Mouse (Mus musculus): ENCODE data around the gene Trim27. TPM values are rescaled to one million over a fixed set of nuclear protein-coding genes. Genes with fewer than 3 reads are reported as not detected.

Trim27 gene
- polyA plus RNA-seq (2014; fragmentation: Nextera tagmentation; extraction: Ambion mirVana), result 148 and 160 TPM in 2 replicates

DNA sequence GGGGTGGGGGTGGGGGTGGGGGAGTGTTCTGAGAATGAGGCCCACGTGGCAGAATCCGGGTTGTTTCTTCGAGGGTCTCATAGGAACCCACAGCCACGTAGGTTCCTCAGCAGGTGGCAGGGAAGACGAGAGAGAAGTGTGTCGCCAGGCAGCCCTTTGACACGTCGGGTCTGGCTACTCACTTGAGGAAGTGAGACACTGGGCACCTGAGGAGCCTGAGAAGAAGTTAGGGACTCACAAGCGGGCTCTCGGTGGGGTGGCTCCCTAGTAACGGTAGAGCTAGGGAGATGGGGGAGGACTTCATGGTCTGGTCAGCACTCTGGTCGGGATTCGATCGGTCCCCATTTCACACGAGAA lies at the start of gene Trim27:
Trim27 (plus strand) TSS at position 79 of the 357 bp plus-strand sequence.
- Histone ChIP-seq H3K36me3 (replicated peaks; ENCODE audit: control insufficient read depth, insufficient read depth, low read depth, low read length) (peaks cover 6% of the 10 kb centered on the region), H3K4me1 (ENCODE audit: control insufficient read depth, insufficient read depth, low read length) (peaks cover 4% of the 10 kb centered on the region; the same call in 1 of the 2 replicates), H3K9ac (replicated peaks; ENCODE audit: low read length) (peak within 1 kb of the TSS; percentile 95), H3K27me3 (ENCODE audit: control insufficient read depth, insufficient read depth, low read length) (no peaks in the 10 kb centered on the region), H3K27ac (replicated peaks; ENCODE audit: low read depth, low read length) (peak within 1 kb of the TSS; percentile 94), H3K4me3 (ENCODE audit: low read depth, low read length) (peak within 1 kb of the TSS; percentile 100), H3K9me3 (replicated peaks; ENCODE audit: control insufficient read depth, low read length) (no peaks in the 10 kb centered on the region), H3K4me2 (ENCODE audit: low read depth, low read length) (peak within 1 kb of the TSS; percentile 81)
- under 1% methylated on average over 15 of the region's 15 CpGs for WGBS
- DNase-seq (ENCODE audit: low spot score) (no peak), ATAC-seq (replicated peaks; ENCODE audit: insufficient number of reproducible peaks, low FRiP score, low TSS enrichment, low read depth) (peak; percentile 58)

DNA sequence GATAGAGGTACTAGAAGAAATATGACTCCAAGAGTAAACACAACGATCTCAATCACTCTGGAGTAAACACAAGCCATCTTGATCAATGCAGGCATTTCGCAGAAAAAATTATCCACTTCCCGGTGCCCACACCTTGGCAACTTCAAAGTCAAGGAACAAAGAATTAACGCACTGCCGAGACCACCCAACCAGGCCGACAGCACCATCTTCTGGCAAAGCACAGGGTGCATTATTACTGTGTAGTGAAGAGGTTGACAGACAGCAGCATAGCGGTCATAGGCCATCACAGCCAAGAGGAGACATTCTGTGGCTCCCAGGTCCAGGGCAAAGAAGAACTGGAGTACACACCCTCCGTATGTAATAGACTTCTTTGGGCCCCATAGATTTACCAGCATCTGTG lies 36.8 kb upstream of the Trim27 start:
- Histone ChIP-seq H3K4me2 (ENCODE audit: low read depth, low read length) (no peak overlapping the region), H3K4me3 (ENCODE audit: low read depth, low read length) (no peak overlapping the region), H3K27me3 (ENCODE audit: control insufficient read depth, insufficient read depth, low read length) (no peaks in the 10 kb centered on the region), H3K9me3 (replicated peaks; ENCODE audit: control insufficient read depth, low read length) (no peaks in the 10 kb centered on the region), H3K36me3 (replicated peaks; ENCODE audit: control insufficient read depth, insufficient read depth, low read depth, low read length) (no peaks in the 10 kb centered on the region), H3K27ac (replicated peaks; ENCODE audit: low read depth, low read length) (no peak overlapping the region), H3K9ac (replicated peaks; ENCODE audit: low read length) (no peak overlapping the region), H3K4me1 (ENCODE audit: control insufficient read depth, insufficient read depth, low read length) (no peaks in the 10 kb centered on the region)
- ATAC-seq (replicated peaks; ENCODE audit: insufficient number of reproducible peaks, low FRiP score, low TSS enrichment, low read depth) (no peak), DNase-seq (ENCODE audit: low spot score) (no peak)
- 45% methylated on average over 8 of the region's 8 CpGs for WGBS

DNA sequence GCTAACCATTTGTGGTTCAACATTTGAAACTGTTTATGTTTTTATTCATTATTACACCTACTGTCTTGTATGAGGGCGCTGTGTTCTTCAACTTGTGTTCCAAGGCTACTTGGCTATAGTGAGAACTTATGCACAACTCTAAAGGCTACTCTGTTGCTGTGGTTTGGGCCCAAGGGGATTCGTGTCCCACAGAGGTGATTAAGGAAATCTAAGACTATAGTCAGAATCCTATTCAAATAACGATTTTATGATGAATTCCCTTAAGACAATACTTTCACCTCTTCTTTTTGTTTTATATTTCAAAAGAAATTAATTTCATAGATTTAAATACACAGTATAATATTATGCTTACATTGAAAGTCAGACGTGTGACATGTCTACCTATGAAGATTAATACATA lies 33.5 kb upstream of the Trim27 start, which contains the start of gene Olfr1368:
Olfr1368 (minus strand) TSS at position 101 of the 400 bp plus-strand sequence.
- H3K27me3 ChIP-seq (ENCODE audit: control insufficient read depth, insufficient read depth, low read length), result no peaks in the 10 kb centered on the region
- H3K4me1 ChIP-seq (ENCODE audit: control insufficient read depth, insufficient read depth, low read length), result no peaks in the 10 kb centered on the region
- no peak for ATAC-seq (replicated peaks; ENCODE audit: insufficient number of reproducible peaks, low FRiP score, low TSS enrichment, low read depth)
- WGBS, result 78% methylated on average over 4 of the region's 4 CpGs
- no peak within 1 kb of the TSS for H3K27ac ChIP-seq (replicated peaks; ENCODE audit: low read depth, low read length)
- no peaks in the 10 kb centered on the region for H3K9me3 ChIP-seq (replicated peaks; ENCODE audit: control insufficient read depth, low read length)
- DNase-seq (ENCODE audit: low spot score), result no peak
- H3K4me3 ChIP-seq (ENCODE audit: low read depth, low read length), result no peak within 1 kb of the TSS
- H3K4me2 ChIP-seq (ENCODE audit: low read depth, low read length), result no peak within 1 kb of the TSS
- no peak within 1 kb of the TSS for H3K9ac ChIP-seq (replicated peaks; ENCODE audit: low read length)
- H3K36me3 ChIP-seq (replicated peaks; ENCODE audit: control insufficient read depth, insufficient read depth, low read depth, low read length), result no peaks in the 10 kb centered on the region

DNA sequence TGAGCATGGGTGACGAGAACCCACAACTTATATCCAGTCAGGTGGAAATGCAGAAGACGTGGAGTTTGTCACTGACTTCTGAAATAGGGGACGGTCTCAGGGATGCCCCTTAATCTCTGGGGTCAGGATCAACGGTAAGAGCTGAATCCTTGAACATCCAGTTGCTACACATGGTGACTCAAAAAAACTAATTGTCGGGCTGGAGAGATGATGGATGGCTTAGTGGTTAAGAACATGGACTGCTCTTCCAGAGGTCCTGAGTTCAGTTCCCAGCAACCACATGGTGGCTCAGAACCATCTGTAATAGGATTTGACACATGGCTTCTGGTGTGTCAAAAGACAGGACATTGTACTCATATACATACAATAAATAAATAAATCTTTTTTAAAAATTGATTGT lies 23.4 kb upstream of the Trim27 start:
- no peak overlapping the region for H3K27ac ChIP-seq (replicated peaks; ENCODE audit: low read depth, low read length)
- H3K36me3 ChIP-seq (replicated peaks; ENCODE audit: control insufficient read depth, insufficient read depth, low read depth, low read length), result no peaks in the 10 kb centered on the region
- no peak overlapping the region for H3K4me3 ChIP-seq (ENCODE audit: low read depth, low read length)
- H3K9ac ChIP-seq (replicated peaks; ENCODE audit: low read length), result no peak overlapping the region
- no peaks in the 10 kb centered on the region for H3K27me3 ChIP-seq (ENCODE audit: control insufficient read depth, insufficient read depth, low read length)
- no peak overlapping the region for H3K4me2 ChIP-seq (ENCODE audit: low read depth, low read length)
- WGBS, result 75% methylated on average over 5 of the region's 5 CpGs
- no peak for ATAC-seq (replicated peaks; ENCODE audit: insufficient number of reproducible peaks, low FRiP score, low TSS enrichment, low read depth)
- no peak for DNase-seq (ENCODE audit: low spot score)
- H3K4me1 ChIP-seq (ENCODE audit: control insufficient read depth, insufficient read depth, low read length), result no peaks in the 10 kb centered on the region
- H3K9me3 ChIP-seq (replicated peaks; ENCODE audit: control insufficient read depth, low read length), result no peaks in the 10 kb centered on the region

DNA sequence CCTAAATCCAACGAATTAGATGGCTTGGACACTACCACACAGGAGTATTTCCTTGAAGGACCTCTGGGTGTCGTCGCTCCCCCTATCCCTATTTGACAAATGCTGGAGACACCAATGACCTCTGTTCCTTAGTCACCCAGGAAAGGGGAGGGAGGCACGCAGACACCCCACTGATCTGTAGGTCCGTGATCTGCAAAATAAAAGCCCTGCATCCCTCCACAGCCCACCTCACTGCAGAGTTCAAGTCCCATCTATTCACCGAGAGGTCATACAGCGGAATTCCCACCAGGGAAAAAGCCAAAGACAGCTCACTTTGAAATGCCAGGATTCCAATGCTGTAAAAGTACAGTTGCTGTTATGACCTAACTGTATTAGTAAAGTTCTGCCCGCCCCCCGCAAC lies 21.2 kb upstream of the Trim27 start:
- no peaks in the 10 kb centered on the region for H3K9me3 ChIP-seq (replicated peaks; ENCODE audit: control insufficient read depth, low read length)
- H3K9ac ChIP-seq (replicated peaks; ENCODE audit: low read length), result no peak overlapping the region
- WGBS, result 6% methylated on average over 9 of the region's 9 CpGs
- H3K4me3 ChIP-seq (ENCODE audit: low read depth, low read length), result 0 out of 2 replicates have a peak overlapping the region, but pooled peaks have one; percentile 7
- no peaks in the 10 kb centered on the region for H3K4me1 ChIP-seq (ENCODE audit: control insufficient read depth, insufficient read depth, low read length)
- no peak overlapping the region for H3K27ac ChIP-seq (replicated peaks; ENCODE audit: low read depth, low read length)
- no peaks in the 10 kb centered on the region for H3K36me3 ChIP-seq (replicated peaks; ENCODE audit: control insufficient read depth, insufficient read depth, low read depth, low read length)
- H3K27me3 ChIP-seq (ENCODE audit: control insufficient read depth, insufficient read depth, low read length), result no peaks in the 10 kb centered on the region
- DNase-seq (ENCODE audit: low spot score), result no peak
- H3K4me2 ChIP-seq (ENCODE audit: low read depth, low read length), result peak overlapping the region; percentile 41; the same call in 1 of the 2 replicates
- no peak for ATAC-seq (replicated peaks; ENCODE audit: insufficient number of reproducible peaks, low FRiP score, low TSS enrichment, low read depth)

DNA sequence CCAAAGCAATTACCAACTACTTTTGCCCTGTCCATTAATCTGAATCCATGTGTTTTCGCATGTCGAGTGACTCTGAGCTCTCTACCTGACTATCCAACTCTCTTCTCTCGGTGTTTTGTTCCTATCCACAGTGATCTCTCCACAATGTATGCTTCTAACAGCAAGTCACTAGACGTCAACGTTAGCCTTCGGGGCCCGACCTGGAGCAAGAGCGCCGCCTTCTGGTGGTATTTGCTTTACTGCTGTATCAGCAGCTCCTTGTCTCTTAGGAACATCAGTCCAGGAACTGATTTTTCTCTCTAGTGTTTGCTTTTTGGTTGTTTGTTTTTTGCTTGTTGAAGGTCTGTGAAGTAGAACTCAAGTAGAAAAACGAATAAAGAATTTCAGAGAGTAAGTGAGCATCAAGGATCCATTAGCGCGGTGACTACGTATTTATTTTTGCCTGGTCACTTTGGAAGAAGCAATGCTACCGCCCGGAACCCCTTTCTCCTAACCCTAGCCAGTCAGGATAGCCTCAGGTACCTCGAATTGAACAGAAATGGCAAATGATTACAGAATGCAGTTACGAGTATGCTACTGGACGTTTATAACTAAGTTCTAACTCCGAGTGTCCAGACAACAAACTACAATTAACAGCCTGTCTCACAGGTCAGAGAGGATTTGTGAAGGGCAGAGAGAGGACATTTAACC lies 20.3 kb upstream of the Trim27 start:
- no peaks in the 10 kb centered on the region for H3K27me3 ChIP-seq (ENCODE audit: control insufficient read depth, insufficient read depth, low read length)
- H3K9ac ChIP-seq (replicated peaks; ENCODE audit: low read length), result peak overlapping the region; percentile 1; the same call in 1 of the 2 replicates
- no peaks in the 10 kb centered on the region for H3K4me1 ChIP-seq (ENCODE audit: control insufficient read depth, insufficient read depth, low read length)
- H3K36me3 ChIP-seq (replicated peaks; ENCODE audit: control insufficient read depth, insufficient read depth, low read depth, low read length), result no peaks in the 10 kb centered on the region
- no peak overlapping the region for H3K27ac ChIP-seq (replicated peaks; ENCODE audit: low read depth, low read length)
- H3K4me2 ChIP-seq (ENCODE audit: low read depth, low read length), result peak overlapping the region; percentile 41
- DNase-seq (ENCODE audit: low spot score) (peak; percentile 90), ATAC-seq (replicated peaks; ENCODE audit: insufficient number of reproducible peaks, low FRiP score, low TSS enrichment, low read depth) (no peak)
- H3K4me3 ChIP-seq (ENCODE audit: low read depth, low read length), result peak overlapping the region; percentile 41
- WGBS, result under 1% methylated on average over 19 of the region's 19 CpGs
- no peaks in the 10 kb centered on the region for H3K9me3 ChIP-seq (replicated peaks; ENCODE audit: control insufficient read depth, low read length)

DNA sequence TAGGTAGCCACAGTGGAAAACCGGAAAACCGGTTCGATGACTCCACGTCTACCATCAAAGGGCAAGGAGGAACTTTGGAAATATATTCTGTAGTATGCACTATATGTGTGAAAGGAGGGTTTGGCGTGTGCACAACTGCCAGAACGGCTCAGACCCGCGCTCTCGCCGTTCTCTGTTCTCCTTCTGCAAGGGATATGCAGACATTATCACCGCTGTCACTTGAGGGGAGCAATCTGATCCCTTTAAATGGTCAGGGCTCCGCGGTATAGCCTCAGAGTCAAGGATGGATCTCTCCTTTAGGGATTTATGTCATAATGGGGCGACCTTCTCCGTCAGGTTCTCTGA lies 19.8 kb upstream of the Trim27 start:
- DNase-seq (ENCODE audit: low spot score) (peak; percentile 35), ATAC-seq (replicated peaks; ENCODE audit: insufficient number of reproducible peaks, low FRiP score, low TSS enrichment, low read depth) (no peak)
- H3K9me3 ChIP-seq (replicated peaks; ENCODE audit: control insufficient read depth, low read length), result no peaks in the 10 kb centered on the region
- peak overlapping the region; percentile 41 for H3K4me3 ChIP-seq (ENCODE audit: low read depth, low read length)
- H3K36me3 ChIP-seq (replicated peaks; ENCODE audit: control insufficient read depth, insufficient read depth, low read depth, low read length), result no peaks in the 10 kb centered on the region
- H3K4me1 ChIP-seq (ENCODE audit: control insufficient read depth, insufficient read depth, low read length), result no peaks in the 10 kb centered on the region
- H3K27ac ChIP-seq (replicated peaks; ENCODE audit: low read depth, low read length), result no peak overlapping the region
- H3K27me3 ChIP-seq (ENCODE audit: control insufficient read depth, insufficient read depth, low read length), result no peaks in the 10 kb centered on the region
- H3K9ac ChIP-seq (replicated peaks; ENCODE audit: low read length), result peak overlapping the region; percentile 46
- 0% methylated on average over 15 of the region's 15 CpGs for WGBS
- H3K4me2 ChIP-seq (ENCODE audit: low read depth, low read length), result peak overlapping the region; percentile 41

DNA sequence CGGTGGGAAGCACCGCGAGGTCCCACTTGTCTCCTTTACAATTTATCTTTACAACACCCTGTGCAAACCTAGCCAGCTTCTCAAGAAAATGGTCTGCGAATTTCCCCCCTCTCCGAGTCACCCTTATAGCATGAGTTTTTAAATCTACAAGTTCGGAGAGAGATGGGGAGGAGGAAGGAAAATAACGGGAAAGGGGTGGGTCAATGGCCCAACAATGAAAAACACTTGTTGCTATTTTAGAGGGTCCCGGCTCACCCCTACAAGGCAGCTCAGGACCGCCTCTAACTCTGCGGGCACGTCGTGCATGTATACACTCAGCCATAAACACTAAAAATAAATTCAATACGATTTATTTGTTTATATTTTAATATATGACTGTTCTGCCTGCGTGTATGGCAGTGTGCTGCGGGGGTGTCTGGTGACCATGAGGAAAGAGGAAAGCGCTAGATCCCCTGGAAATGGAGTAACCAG lies 19.2 kb upstream of the Trim27 start:
- DNase-seq (ENCODE audit: low spot score), result peak; percentile 28

More for the DNA sequence above, 19.2 kb upstream of the Trim27 start:
- no peaks in the 10 kb centered on the region for H3K36me3 ChIP-seq (replicated peaks; ENCODE audit: control insufficient read depth, insufficient read depth, low read depth, low read length)
- no peaks in the 10 kb centered on the region for H3K4me1 ChIP-seq (ENCODE audit: control insufficient read depth, insufficient read depth, low read length)
- H3K4me3 ChIP-seq (ENCODE audit: low read depth, low read length), result peak overlapping the region; percentile 41
- no peaks in the 10 kb centered on the region for H3K9me3 ChIP-seq (replicated peaks; ENCODE audit: control insufficient read depth, low read length)
- H3K4me2 ChIP-seq (ENCODE audit: low read depth, low read length), result peak overlapping the region; percentile 41
- peak overlapping the region; percentile 46 for H3K9ac ChIP-seq (replicated peaks; ENCODE audit: low read length)
- H3K27me3 ChIP-seq (ENCODE audit: control insufficient read depth, insufficient read depth, low read length), result no peaks in the 10 kb centered on the region
- under 1% methylated on average over 16 of the region's 16 CpGs for WGBS
- peak; percentile 37; the same call in 1 of the 2 replicates for ATAC-seq (replicated peaks; ENCODE audit: insufficient number of reproducible peaks, low FRiP score, low TSS enrichment, low read depth)
- no peak overlapping the region for H3K27ac ChIP-seq (replicated peaks; ENCODE audit: low read depth, low read length)
